Mouse (Mus musculus): ENCODE measurements around the gene Hibadh. TPM values are rescaled to one million over a fixed set of nuclear protein-coding genes. Genes with fewer than 3 reads are reported as not detected.
A peak's percentile ranks its signal among the peaks of the same experiment; 100 is the strongest.

Gene Hibadh
- polyA plus RNA-seq, 1 experiment from 2014 or later: 69.5 TPM

GRCm38 (mm10) chr6:52601706-52602642 lies 38.2 kb downstream of the Hibadh start:
- Histone ChIP-seq H3K27me3 (ENCODE audit: control insufficient read depth, insufficient read depth, low read length) (no peaks in the 10 kb centered on the region), H3K4me3 (ENCODE audit: low read length) (no peak overlapping the region), H3K4me1 (ENCODE audit: control insufficient read depth, insufficient read depth, low read length) (0 out of 2 replicates have a peak, but pooled peaks cover 8% of the 10 kb centered on the region), H3K27ac (ENCODE audit: low read depth, low read length) (peak overlapping the region; percentile 67; the same call in 1 of the 2 replicates), H3K9ac (ENCODE audit: low read depth, low read length) (no peak overlapping the region), H3K4me2 (replicated peaks; ENCODE audit: low read depth, low read length) (peak overlapping the region; percentile 22; the same call in 1 of the 2 replicates), H3K9me3 (ENCODE audit: control insufficient read depth, low read length) (no peaks in the 10 kb centered on the region), H3K36me3 (ENCODE audit: control insufficient read depth, insufficient read depth, low read length) (no peaks in the 10 kb centered on the region)
- ATAC-seq (ENCODE audit: low FRiP score, low TSS enrichment): 0 out of 2 replicates have a peak, but pooled peaks have one; percentile 49
- 44% methylated on average over 7 of the region's 7 CpGs for WGBS

DNA sequence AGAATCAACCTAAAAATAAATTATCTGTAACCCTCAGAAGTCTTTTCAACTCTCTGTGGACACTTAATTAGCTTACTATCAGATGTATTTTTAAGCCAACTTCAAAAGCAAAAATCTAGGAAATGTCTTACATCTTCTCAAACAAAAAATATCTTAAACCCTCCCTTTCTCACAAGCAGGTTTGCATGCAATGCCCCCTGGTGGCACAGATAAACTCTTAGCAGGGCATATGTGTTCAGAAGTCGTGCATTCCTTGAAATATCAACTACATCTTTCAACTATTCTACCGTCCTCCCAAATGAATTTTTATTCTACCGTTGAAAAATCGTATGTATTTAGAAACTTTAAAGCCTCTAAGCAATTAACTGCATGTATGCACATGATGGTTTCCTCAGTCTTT lies 39.1 kb downstream of the Hibadh start:
- H3K36me3 ChIP-seq (ENCODE audit: control insufficient read depth, insufficient read depth, low read length): no peaks in the 10 kb centered on the region
- H3K4me1 ChIP-seq (ENCODE audit: control insufficient read depth, insufficient read depth, low read length): 0 out of 2 replicates have a peak, but pooled peaks cover 8% of the 10 kb centered on the region
- no peak for ATAC-seq (ENCODE audit: low FRiP score, low TSS enrichment)
- H3K4me3 ChIP-seq (ENCODE audit: low read length): no peak overlapping the region
- no peak overlapping the region for H3K4me2 ChIP-seq (replicated peaks; ENCODE audit: low read depth, low read length)
- WGBS: 27% methylated on average over 4 of the region's 4 CpGs
- no peak overlapping the region for H3K9ac ChIP-seq (ENCODE audit: low read depth, low read length)
- H3K27me3 ChIP-seq (ENCODE audit: control insufficient read depth, insufficient read depth, low read length): no peaks in the 10 kb centered on the region
- H3K9me3 ChIP-seq (ENCODE audit: control insufficient read depth, low read length): no peaks in the 10 kb centered on the region
- H3K27ac ChIP-seq (ENCODE audit: low read depth, low read length): no peak overlapping the region

DNA sequence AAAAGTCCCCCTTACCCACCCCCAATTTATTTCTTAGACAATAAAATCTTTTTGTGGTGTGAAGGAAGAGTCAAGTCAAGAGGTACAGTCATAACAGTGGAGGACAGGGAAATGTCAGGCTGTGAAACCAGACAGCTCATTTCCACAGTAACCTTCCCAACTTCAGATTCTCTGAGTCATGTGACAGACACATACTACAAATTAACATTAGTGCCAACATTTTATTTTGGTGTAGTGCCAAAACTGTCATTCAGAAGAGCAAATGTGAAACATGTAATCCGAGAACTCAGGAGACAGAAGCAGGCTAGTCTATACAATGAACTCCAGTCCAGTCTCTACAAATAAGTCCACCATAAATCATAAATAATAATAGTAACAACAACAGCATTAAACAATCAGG lies 45.4 kb downstream of the Hibadh start:
- no peak for ATAC-seq (ENCODE audit: low FRiP score, low TSS enrichment)
- no peak overlapping the region for H3K4me3 ChIP-seq (ENCODE audit: low read length)
- no peak overlapping the region for H3K9ac ChIP-seq (ENCODE audit: low read depth, low read length)
- H3K27ac ChIP-seq (ENCODE audit: low read depth, low read length): no peak overlapping the region
- no peaks in the 10 kb centered on the region for H3K36me3 ChIP-seq (ENCODE audit: control insufficient read depth, insufficient read depth, low read length)
- H3K9me3 ChIP-seq (ENCODE audit: control insufficient read depth, low read length): no peaks in the 10 kb centered on the region
- no peak overlapping the region for H3K4me2 ChIP-seq (replicated peaks; ENCODE audit: low read depth, low read length)
- WGBS: 70% methylated on average over 1 of the region's 1 CpGs
- peaks cover 7% of the 10 kb centered on the region; the same call in 1 of the 2 replicates for H3K4me1 ChIP-seq (ENCODE audit: control insufficient read depth, insufficient read depth, low read length)
- no peaks in the 10 kb centered on the region for H3K27me3 ChIP-seq (ENCODE audit: control insufficient read depth, insufficient read depth, low read length)

GRCm38 (mm10) chr6:52586564-52586963 lies 53.6 kb downstream of the Hibadh start:
- ATAC-seq (ENCODE audit: low FRiP score, low TSS enrichment): no peak
- H3K4me2 ChIP-seq (replicated peaks; ENCODE audit: low read depth, low read length): no peak overlapping the region
- H3K9me3 ChIP-seq (ENCODE audit: control insufficient read depth, low read length): no peaks in the 10 kb centered on the region
- no peaks in the 10 kb centered on the region for H3K27me3 ChIP-seq (ENCODE audit: control insufficient read depth, insufficient read depth, low read length)
- H3K36me3 ChIP-seq (ENCODE audit: control insufficient read depth, insufficient read depth, low read length): no peaks in the 10 kb centered on the region
- no peak overlapping the region for H3K27ac ChIP-seq (ENCODE audit: low read depth, low read length)
- H3K4me3 ChIP-seq (ENCODE audit: low read length): no peak overlapping the region
- peaks cover 10% of the 10 kb centered on the region for H3K4me1 ChIP-seq (ENCODE audit: control insufficient read depth, insufficient read depth, low read length)
- no peak overlapping the region for H3K9ac ChIP-seq (ENCODE audit: low read depth, low read length)

DNA sequence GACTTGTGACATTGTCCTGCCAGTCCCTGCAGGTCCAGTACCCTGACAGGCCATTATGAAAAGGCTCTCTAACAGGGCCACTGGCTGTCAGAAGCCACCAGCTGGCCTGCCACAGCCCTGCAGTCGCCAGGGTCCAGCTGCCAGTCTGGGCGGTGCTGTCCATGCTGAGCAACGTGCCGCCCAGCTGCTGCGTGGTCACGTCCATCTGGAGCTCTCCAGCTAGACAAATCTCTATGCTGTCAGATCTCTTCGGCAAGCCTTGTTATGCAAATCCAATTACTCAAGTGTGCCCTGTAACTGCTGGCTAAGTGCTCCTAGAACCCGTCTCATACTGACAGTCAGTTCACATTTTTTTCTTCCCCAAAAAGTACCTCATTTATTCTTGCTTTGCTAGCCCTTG lies 55.8 kb downstream of the Hibadh start:
- no peak overlapping the region for H3K27ac ChIP-seq (ENCODE audit: low read depth, low read length)
- H3K4me2 ChIP-seq (replicated peaks; ENCODE audit: low read depth, low read length): no peak overlapping the region
- H3K4me3 ChIP-seq (ENCODE audit: low read length): no peak overlapping the region
- no peaks in the 10 kb centered on the region for H3K36me3 ChIP-seq (ENCODE audit: control insufficient read depth, insufficient read depth, low read length)
- ATAC-seq (ENCODE audit: low FRiP score, low TSS enrichment): peak; percentile 49; the same call in 1 of the 2 replicates
- H3K9ac ChIP-seq (ENCODE audit: low read depth, low read length): no peak overlapping the region
- H3K27me3 ChIP-seq (ENCODE audit: control insufficient read depth, insufficient read depth, low read length): no peaks in the 10 kb centered on the region
- H3K9me3 ChIP-seq (ENCODE audit: control insufficient read depth, low read length): no peaks in the 10 kb centered on the region
- WGBS: 26% methylated on average over 8 of the region's 8 CpGs
- H3K4me1 ChIP-seq (ENCODE audit: control insufficient read depth, insufficient read depth, low read length): peaks cover 7% of the 10 kb centered on the region; the same call in 1 of the 2 replicates

DNA sequence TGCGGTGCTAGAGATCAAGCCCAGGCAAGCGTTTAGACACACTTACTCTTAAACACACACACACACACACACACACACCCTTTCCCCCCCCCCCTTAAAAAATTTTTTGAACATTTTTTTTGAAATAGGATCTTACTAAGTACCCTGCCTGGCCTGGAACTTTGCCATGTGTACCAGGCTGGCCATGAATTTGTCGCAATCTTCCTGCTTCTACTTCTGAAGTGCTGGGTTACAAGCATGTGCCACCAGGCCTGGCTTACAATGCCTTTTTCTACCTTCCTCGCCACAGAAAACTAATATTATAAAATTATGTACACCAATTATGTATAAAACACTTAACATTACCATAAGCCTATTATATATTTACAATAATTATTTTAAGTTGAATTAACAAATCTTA lies 59.1 kb downstream of the Hibadh start:
- Histone ChIP-seq H3K9ac (ENCODE audit: low read depth, low read length) (no peak overlapping the region), H3K4me2 (replicated peaks; ENCODE audit: low read depth, low read length) (no peak overlapping the region), H3K4me3 (ENCODE audit: low read length) (no peak overlapping the region), H3K36me3 (ENCODE audit: control insufficient read depth, insufficient read depth, low read length) (no peaks in the 10 kb centered on the region), H3K27ac (ENCODE audit: low read depth, low read length) (no peak overlapping the region), H3K9me3 (ENCODE audit: control insufficient read depth, low read length) (no peaks in the 10 kb centered on the region), H3K4me1 (ENCODE audit: control insufficient read depth, insufficient read depth, low read length) (peaks cover 7% of the 10 kb centered on the region; the same call in 1 of the 2 replicates), H3K27me3 (ENCODE audit: control insufficient read depth, insufficient read depth, low read length) (no peaks in the 10 kb centered on the region)
- WGBS: 90% methylated on average over 4 of the region's 4 CpGs
- ATAC-seq (ENCODE audit: low FRiP score, low TSS enrichment): no peak

DNA sequence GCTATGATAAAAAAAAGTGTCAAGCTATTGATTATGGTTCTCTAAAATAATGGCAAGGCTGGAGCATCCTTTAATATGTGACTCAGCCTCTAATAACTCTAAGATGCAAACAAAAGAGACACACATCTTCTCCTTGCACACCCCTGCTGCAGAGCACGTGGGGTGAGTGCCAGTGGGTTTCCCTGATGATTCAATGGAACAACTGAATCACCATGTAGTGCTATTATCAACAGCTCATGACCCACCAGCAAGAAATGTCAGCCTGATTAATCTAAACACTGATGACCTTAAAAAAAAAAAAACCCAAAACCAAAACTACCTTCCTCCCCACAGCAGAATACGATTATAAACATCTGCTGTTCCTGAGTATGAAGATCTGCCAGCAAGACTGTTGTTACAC lies 61.9 kb downstream of the Hibadh start:
- H3K27ac ChIP-seq (ENCODE audit: low read depth, low read length): no peak overlapping the region
- no peaks in the 10 kb centered on the region for H3K36me3 ChIP-seq (ENCODE audit: control insufficient read depth, insufficient read depth, low read length)
- ATAC-seq (ENCODE audit: low FRiP score, low TSS enrichment): no peak
- H3K9ac ChIP-seq (ENCODE audit: low read depth, low read length): no peak overlapping the region
- H3K9me3 ChIP-seq (ENCODE audit: control insufficient read depth, low read length): no peaks in the 10 kb centered on the region
- no peaks in the 10 kb centered on the region for H3K4me1 ChIP-seq (ENCODE audit: control insufficient read depth, insufficient read depth, low read length)
- H3K4me3 ChIP-seq (ENCODE audit: low read length): no peak overlapping the region
- no peaks in the 10 kb centered on the region for H3K27me3 ChIP-seq (ENCODE audit: control insufficient read depth, insufficient read depth, low read length)
- 62% methylated on average over 2 of the region's 2 CpGs for WGBS
- no peak overlapping the region for H3K4me2 ChIP-seq (replicated peaks; ENCODE audit: low read depth, low read length)

- no peaks in the 10 kb centered on the region for H3K9me3 ChIP-seq (ENCODE audit: control insufficient read depth, low read length)
- no peak for ATAC-seq (ENCODE audit: low FRiP score, low TSS enrichment)
These were observed 62.9 kb downstream of the Hibadh start for GRCm38 (mm10) chr6:52577270-52577669.

GRCm38 (mm10) chr6:52568706-52569105 lies 71.5 kb downstream of the Hibadh start:
- no peak overlapping the region for H3K9ac ChIP-seq (ENCODE audit: low read depth, low read length)
- no peaks in the 10 kb centered on the region for H3K36me3 ChIP-seq (ENCODE audit: control insufficient read depth, insufficient read depth, low read length)
- ATAC-seq (ENCODE audit: low FRiP score, low TSS enrichment): no peak
- H3K27ac ChIP-seq (ENCODE audit: low read depth, low read length): no peak overlapping the region
- H3K4me2 ChIP-seq (replicated peaks; ENCODE audit: low read depth, low read length): no peak overlapping the region
- 82% methylated on average over 6 of the region's 6 CpGs for WGBS
- H3K4me3 ChIP-seq (ENCODE audit: low read length): no peak overlapping the region
- no peaks in the 10 kb centered on the region for H3K27me3 ChIP-seq (ENCODE audit: control insufficient read depth, insufficient read depth, low read length)
- H3K9me3 ChIP-seq (ENCODE audit: control insufficient read depth, low read length): no peaks in the 10 kb centered on the region
- peaks cover 4% of the 10 kb centered on the region; the same call in 1 of the 2 replicates for H3K4me1 ChIP-seq (ENCODE audit: control insufficient read depth, insufficient read depth, low read length)

More at GRCm38 (mm10) chr6:52577270-52577669, 62.9 kb downstream of the Hibadh start:
- H3K27me3 ChIP-seq (ENCODE audit: control insufficient read depth, insufficient read depth, low read length): no peaks in the 10 kb centered on the region
- no peaks in the 10 kb centered on the region for H3K36me3 ChIP-seq (ENCODE audit: control insufficient read depth, insufficient read depth, low read length)
- no peaks in the 10 kb centered on the region for H3K4me1 ChIP-seq (ENCODE audit: control insufficient read depth, insufficient read depth, low read length)
- no peak overlapping the region for H3K9ac ChIP-seq (ENCODE audit: low read depth, low read length)
- H3K27ac ChIP-seq (ENCODE audit: low read depth, low read length): no peak overlapping the region
- no peak overlapping the region for H3K4me2 ChIP-seq (replicated peaks; ENCODE audit: low read depth, low read length)
- WGBS: 37% methylated on average over 4 of the region's 4 CpGs
- no peak overlapping the region for H3K4me3 ChIP-seq (ENCODE audit: low read length)

Measured in kidney, embryonic 14.5 days (tissue).